Mouse (Mus musculus) forebrain, embryonic 13.5 days (tissue): ENCODE results near the gene 9130008F23Rik. TPM values are rescaled to one million over a fixed set of nuclear protein-coding genes. Genes with fewer than 3 reads are reported as not detected.

ENCODE experiments used
- ATAC-seq: fragments of 200-750 bp; cut with Nextera tagmentation; 2 replicates; pipeline ENCODE4 v1.8.0; 2017
- H3K27ac ChIP-seq: fragments of 300-500 bp; sonication (generic); 2 replicates; pipeline ENCODE4 v1.5.1; 2015; ENCODE audit warnings: inconsistent platforms, mild to moderate bottlenecking, moderate library complexity
- H3K27me3 ChIP-seq: fragments of 300-500 bp; sonication (generic); 2 replicates; pipeline ENCODE4 v1.6.1; 2015; ENCODE audit warnings: mild to moderate bottlenecking, inconsistent platforms
- H3K36me3 ChIP-seq: fragments of 300-500 bp; sonication (generic); 2 replicates; pipeline ENCODE4 v1.6.1; 2015; ENCODE audit warnings: mild to moderate bottlenecking, inconsistent platforms; ENCODE audit not compliant: poor library complexity, severe bottlenecking
- H3K4me1 ChIP-seq: fragments of 300-500 bp; sonication (generic); 2 replicates; pipeline ENCODE4 v1.6.1; 2015; ENCODE audit warnings: inconsistent platforms
- H3K4me2 ChIP-seq: fragments of 300-500 bp; sonication (generic); 2 replicates; pipeline ENCODE4 v1.6.1; 2015; ENCODE audit warnings: inconsistent platforms, mild to moderate bottlenecking, moderate library complexity
- H3K4me3 ChIP-seq: fragments of 300-500 bp; sonication (generic); 2 replicates; pipeline ENCODE4 v1.5.1; 2015; ENCODE audit warnings: mild to moderate bottlenecking, inconsistent platforms
- H3K9ac ChIP-seq: fragments of 300-500 bp; sonication (generic); 2 replicates; pipeline ENCODE4 v1.6.1; 2015; ENCODE audit warnings: mild to moderate bottlenecking, inconsistent platforms
- H3K9me3 ChIP-seq: fragments of 300-500 bp; sonication (generic); replicated peaks from 2 replicates; pipeline ENCODE4 v1.6.1; 2016; ENCODE audit warnings: inconsistent platforms
- WGBS: fragments of 180-500 bp; shearing (Covaris S2); methylation state at CpG from one replicate; pipeline ENCODE4 v1.1.7; 2015; 5-methylcytosine and 5-hydroxymethylcytosine counted together
- polyA plus RNA-seq: library from polyadenylated mRNA; unstranded; fragments of >200 nt; fragmentation: Nextera tagmentation; extraction: Ambion mirVana; gene quantifications from 2 replicates; pipeline ENCODE4 v1.2.1, GENCODE M21; 2015

Gene 9130008F23Rik
- polyA plus RNA-seq, 1 experiment from 2014 or later: 0.81 TPM

GRCm38 (mm10) chr17:40877741-40878140 lies 2.6 kb downstream of the 9130008F23Rik start:
- WGBS: 50% methylated on average over 3 of the region's 3 CpGs
- Histone ChIP-seq H3K4me1 (peaks cover 9% of the 10 kb centered on the region; the same call in 1 of the 2 replicates), H3K36me3 (no peaks in the 10 kb centered on the region), H3K4me3 (no peak overlapping the region), H3K27me3 (no peaks in the 10 kb centered on the region), H3K27ac (no peak overlapping the region), H3K9ac (no peak overlapping the region), H3K9me3 (no peaks in the 10 kb centered on the region), H3K4me2 (no peak overlapping the region)
- no peak for ATAC-seq

GRCm38 (mm10) chr17:40875568-40875967 lies 4.8 kb downstream of the 9130008F23Rik start:
- 94% methylated on average over 1 of the region's 1 CpGs for WGBS
- no peak for ATAC-seq
- no peaks in the 10 kb centered on the region for H3K36me3 ChIP-seq

GRCm38 (mm10) chr17:40874701-40875100 lies 5.7 kb downstream of the 9130008F23Rik start:
- Histone ChIP-seq H3K9ac (no peak overlapping the region), H3K27me3 (no peaks in the 10 kb centered on the region), H3K4me2 (no peak overlapping the region), H3K9me3 (no peaks in the 10 kb centered on the region), H3K4me1 (peaks cover under 1% of the 10 kb centered on the region; the same call in 1 of the 2 replicates), H3K27ac (no peak overlapping the region), H3K36me3 (no peaks in the 10 kb centered on the region), H3K4me3 (no peak overlapping the region)
- no peak for ATAC-seq
- WGBS: 89% methylated on average over 3 of the region's 3 CpGs

More at GRCm38 (mm10) chr17:40875568-40875967, 4.8 kb downstream of the 9130008F23Rik start:
- no peaks in the 10 kb centered on the region for H3K27me3 ChIP-seq
- H3K9ac ChIP-seq: no peak overlapping the region
- peaks cover 8% of the 10 kb centered on the region; the same call in 1 of the 2 replicates for H3K4me1 ChIP-seq
- no peaks in the 10 kb centered on the region for H3K9me3 ChIP-seq
- no peak overlapping the region for H3K4me2 ChIP-seq
- H3K27ac ChIP-seq: no peak overlapping the region
- no peak overlapping the region for H3K4me3 ChIP-seq

- Histone ChIP-seq H3K4me3 (no peak overlapping the region), H3K4me2 (no peak overlapping the region), H3K27me3 (no peaks in the 10 kb centered on the region), H3K27ac (no peak overlapping the region), H3K4me1 (no peaks in the 10 kb centered on the region), H3K9me3 (no peaks in the 10 kb centered on the region), H3K36me3 (no peaks in the 10 kb centered on the region), H3K9ac (no peak overlapping the region)
- WGBS: 66% methylated on average over 2 of the region's 2 CpGs
- ATAC-seq: no peak
Measured at GRCm38 (mm10) chr17:40873582-40874011, 6.8 kb downstream of the 9130008F23Rik start.

GRCm38 (mm10) chr17:40872626-40873025 lies 7.7 kb downstream of the 9130008F23Rik start:
- H3K27ac ChIP-seq: no peak overlapping the region
- no peak overlapping the region for H3K4me2 ChIP-seq
- no peak overlapping the region for H3K9ac ChIP-seq
- WGBS: 97% methylated on average over 6 of the region's 6 CpGs
- no peaks in the 10 kb centered on the region for H3K27me3 ChIP-seq
- no peaks in the 10 kb centered on the region for H3K9me3 ChIP-seq
- H3K4me3 ChIP-seq: no peak overlapping the region
- no peaks in the 10 kb centered on the region for H3K36me3 ChIP-seq
- ATAC-seq: no peak
- no peaks in the 10 kb centered on the region for H3K4me1 ChIP-seq

GRCm38 (mm10) chr17:40868952-40869747 lies 11.2 kb downstream of the 9130008F23Rik start:
- no peak for ATAC-seq
- no peaks in the 10 kb centered on the region for H3K9me3 ChIP-seq
- whole genome bisulfite sequencing: 82% methylated on average over 10 of the region's 10 CpGs

GRCm38 (mm10) chr17:40855065-40855464 lies 25.3 kb downstream of the 9130008F23Rik start:
- H3K9ac ChIP-seq: no peak overlapping the region
- H3K36me3 ChIP-seq: no peaks in the 10 kb centered on the region
- H3K4me3 ChIP-seq: no peak overlapping the region
- H3K4me1 ChIP-seq: no peaks in the 10 kb centered on the region
- no peaks in the 10 kb centered on the region for H3K9me3 ChIP-seq
- H3K27me3 ChIP-seq: no peaks in the 10 kb centered on the region
- no peak overlapping the region for H3K4me2 ChIP-seq
- H3K27ac ChIP-seq: no peak overlapping the region
- ATAC-seq: no peak

More at GRCm38 (mm10) chr17:40868952-40869747, 11.2 kb downstream of the 9130008F23Rik start:
- Histone ChIP-seq H3K4me3 (no peak overlapping the region), H3K27me3 (no peaks in the 10 kb centered on the region), H3K9ac (no peak overlapping the region), H3K4me2 (no peak overlapping the region), H3K36me3 (no peaks in the 10 kb centered on the region), H3K4me1 (no peaks in the 10 kb centered on the region), H3K27ac (no peak overlapping the region)

GRCm38 (mm10) chr17:40837308-40837707 lies 43.1 kb downstream of the 9130008F23Rik start:
- Histone ChIP-seq H3K4me3 (no peak overlapping the region), H3K27me3 (no peaks in the 10 kb centered on the region), H3K27ac (no peak overlapping the region), H3K4me2 (no peak overlapping the region), H3K36me3 (no peaks in the 10 kb centered on the region), H3K9ac (no peak overlapping the region), H3K4me1 (no peaks in the 10 kb centered on the region), H3K9me3 (no peaks in the 10 kb centered on the region)
- ATAC-seq: 0 out of 2 replicates have a peak, but pooled peaks have one; percentile 51

- ATAC-seq: no peak
- WGBS: 66% methylated on average over 2 of the region's 2 CpGs
Measured at GRCm38 (mm10) chr17:40831870-40832269, 48.5 kb downstream of the 9130008F23Rik start.

More at GRCm38 (mm10) chr17:40831870-40832269, 48.5 kb downstream of the 9130008F23Rik start:
- no peaks in the 10 kb centered on the region for H3K36me3 ChIP-seq
- H3K4me2 ChIP-seq: no peak overlapping the region
- H3K27ac ChIP-seq: no peak overlapping the region
- H3K4me1 ChIP-seq: no peaks in the 10 kb centered on the region
- no peak overlapping the region for H3K9ac ChIP-seq
- H3K4me3 ChIP-seq: no peak overlapping the region
- H3K9me3 ChIP-seq: no peaks in the 10 kb centered on the region
- H3K27me3 ChIP-seq: no peaks in the 10 kb centered on the region

Other genes starting within 250 kb of the 9130008F23Rik start
- not detected in 2 replicates for gene Esp3, start 248.5 kb downstream of the 9130008F23Rik start, polyA plus RNA-seq
- gene Esp1, start 153.4 kb downstream of the 9130008F23Rik start, polyA plus RNA-seq: not detected in 2 replicates
- not detected in 2 replicates for gene Crisp2, start 73.6 kb downstream of the 9130008F23Rik start, polyA plus RNA-seq
- gene Rhag, start 69.4 kb downstream of the 9130008F23Rik start, polyA plus RNA-seq: 0.06 and 0.76 TPM in 2 replicates
- not detected in 2 replicates for gene Glyatl3, start 33.8 kb upstream of the 9130008F23Rik start, polyA plus RNA-seq
- 19.1 and 23.3 TPM in 2 replicates for gene Mut, start 54.1 kb upstream of the 9130008F23Rik start, polyA plus RNA-seq
- gene Cenpq, start 54.5 kb upstream of the 9130008F23Rik start, polyA plus RNA-seq: 29.5 and 29.6 TPM in 2 replicates